Mouse (Mus musculus) lung, embryonic 16.5 days (tissue): ENCODE measurements around the gene Hmx1. TPM values are rescaled to one million over a fixed set of nuclear protein-coding genes. Genes with fewer than 3 reads are reported as not detected.

Source experiments
- ATAC-seq: fragments of 200-750 bp; cut with Nextera tagmentation; 2 replicates; pipeline ENCODE4 v1.8.0; 2017; ENCODE audit warnings: low read depth, mild to moderate bottlenecking, moderate library complexity
- H3K27ac ChIP-seq: fragments of 300-500 bp; sonication (generic); 2 replicates; pipeline ENCODE4 v1.5.1; 2014; ENCODE audit warnings: mild to moderate bottlenecking, control low read depth, low read length
- H3K27me3 ChIP-seq: fragments of 300-500 bp; sonication (generic); 2 replicates; pipeline ENCODE4 v1.6.1; 2014; ENCODE audit warnings: low read depth, low read length, mixed read lengths; ENCODE audit not compliant: control insufficient read depth, insufficient read depth
- H3K36me3 ChIP-seq: fragments of 300-500 bp; sonication (generic); 2 replicates; pipeline ENCODE4 v1.6.1; 2014; ENCODE audit warnings: low read length; ENCODE audit not compliant: control insufficient read depth, insufficient read depth
- H3K4me1 ChIP-seq: fragments of 300-500 bp; sonication (generic); replicated peaks from 2 replicates; pipeline ENCODE4 v1.6.1; 2014; ENCODE audit warnings: low read length, mixed read lengths; ENCODE audit not compliant: control insufficient read depth, insufficient read depth
- H3K4me2 ChIP-seq: fragments of 300-500 bp; sonication (generic); 2 replicates; pipeline ENCODE4 v1.6.1; 2014; ENCODE audit warnings: low read depth, low read length, control low read depth
- H3K4me3 ChIP-seq: fragments of 300-500 bp; sonication (generic); 2 replicates; pipeline ENCODE4 v1.5.1; 2014; ENCODE audit warnings: mild to moderate bottlenecking, low read length, control low read depth
- H3K9ac ChIP-seq: fragments of 300-500 bp; sonication (generic); 2 replicates; pipeline ENCODE4 v1.6.1; 2014; ENCODE audit warnings: low read length, control low read depth
- H3K9me3 ChIP-seq: fragments of 300-500 bp; sonication (generic); 2 replicates; pipeline ENCODE4 v1.6.1; 2016; ENCODE audit warnings: low read length; ENCODE audit not compliant: control insufficient read depth
- WGBS: fragments of 180-500 bp; shearing (Covaris S2); extraction: QIAGEN DNeasy Blood & Tissue Kit; methylation state at CpG from one replicate; pipeline ENCODE4 v1.1.7; 2014; 5-methylcytosine and 5-hydroxymethylcytosine counted together
- polyA plus RNA-seq: library from polyadenylated mRNA; unstranded; fragments of >200 nt; fragmentation: Nextera tagmentation; extraction: Ambion mirVana; gene quantifications from 2 replicates; pipeline ENCODE4 v1.2.1, GENCODE M21; 2015

Hmx1 gene
- polyA plus RNA-seq, 1 experiment from 2014 or later: not detected

DNA sequence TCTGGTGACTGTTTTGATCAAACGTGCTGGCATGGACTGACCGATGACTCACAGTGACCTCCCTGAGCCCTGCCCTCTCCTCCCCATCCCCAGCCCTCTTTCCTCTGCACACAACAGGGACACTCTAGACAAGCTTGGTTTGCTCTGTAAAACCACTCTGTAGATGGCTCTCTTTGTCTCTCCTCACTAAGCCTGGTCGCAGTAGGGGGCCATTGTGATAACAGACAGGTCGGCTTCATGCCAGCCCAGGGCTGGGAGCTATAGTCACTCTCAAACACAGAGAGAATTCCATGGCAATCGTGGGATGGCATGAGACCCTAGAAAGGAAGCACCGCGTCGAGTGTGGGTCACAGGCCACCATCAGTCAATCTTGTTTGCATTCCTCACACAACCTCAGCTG, 51.6 kb downstream of the Hmx1 start:
- no peaks in the 10 kb centered on the region for H3K4me1 ChIP-seq
- no peaks in the 10 kb centered on the region for H3K9me3 ChIP-seq
- H3K27me3 ChIP-seq: no peaks in the 10 kb centered on the region
- H3K4me2 ChIP-seq: no peak overlapping the region
- no peak for ATAC-seq
- H3K27ac ChIP-seq: no peak overlapping the region
- no peaks in the 10 kb centered on the region for H3K36me3 ChIP-seq
- no peak overlapping the region for H3K9ac ChIP-seq
- 28% methylated on average over 8 of the region's 8 CpGs for WGBS
- H3K4me3 ChIP-seq: no peak overlapping the region

DNA sequence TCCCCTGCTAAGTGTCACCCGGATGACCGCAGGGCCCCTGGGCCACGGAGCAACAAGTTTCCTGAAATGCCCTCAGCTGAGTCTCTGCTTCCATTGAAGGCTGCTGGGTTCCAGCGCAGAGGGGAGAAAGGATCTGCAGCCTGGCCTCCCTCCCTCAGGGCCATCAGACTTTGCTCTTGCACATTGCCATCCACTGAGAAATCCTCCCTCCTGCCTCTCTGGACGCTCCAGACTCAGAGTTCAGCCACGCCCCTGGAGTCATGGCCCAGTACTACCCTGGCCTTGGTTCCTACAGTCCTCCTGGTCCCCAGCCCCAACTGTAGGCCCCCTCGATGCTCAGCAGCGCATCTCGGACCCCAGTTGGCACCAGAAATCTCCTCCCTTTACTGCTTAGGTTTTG, 52.5 kb downstream of the Hmx1 start:
- H3K4me3 ChIP-seq: no peak overlapping the region
- no peaks in the 10 kb centered on the region for H3K9me3 ChIP-seq
- no peak overlapping the region for H3K4me2 ChIP-seq
- no peaks in the 10 kb centered on the region for H3K36me3 ChIP-seq
- no peak for ATAC-seq
- no peak overlapping the region for H3K9ac ChIP-seq
- H3K27ac ChIP-seq: no peak overlapping the region
- H3K27me3 ChIP-seq: no peaks in the 10 kb centered on the region
- H3K4me1 ChIP-seq: no peaks in the 10 kb centered on the region
- 62% methylated on average over 9 of the region's 9 CpGs for WGBS

DNA sequence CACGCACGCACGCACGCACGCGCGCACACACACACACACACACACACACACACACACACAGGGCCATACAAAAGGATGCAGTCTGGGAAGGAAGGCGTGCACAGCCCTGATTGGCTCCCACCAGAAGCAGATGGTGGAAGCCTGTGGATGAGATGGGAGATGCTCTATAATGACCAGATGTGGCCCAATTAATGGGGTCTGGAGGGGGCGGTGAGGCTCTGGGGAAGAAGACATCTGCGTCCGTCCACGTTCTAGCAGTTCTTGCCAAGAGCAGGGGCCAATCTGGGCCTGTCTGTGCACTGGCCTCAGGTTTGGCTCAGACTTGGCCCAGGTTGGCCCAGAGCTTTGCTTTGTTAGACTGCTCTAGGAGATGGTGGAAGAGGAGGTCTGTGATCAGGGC, 55.8 kb downstream of the Hmx1 start:
- Histone ChIP-seq H3K4me1 (no peaks in the 10 kb centered on the region), H3K4me2 (no peak overlapping the region), H3K9me3 (no peaks in the 10 kb centered on the region), H3K27ac (no peak overlapping the region), H3K36me3 (no peaks in the 10 kb centered on the region), H3K27me3 (no peaks in the 10 kb centered on the region), H3K4me3 (no peak overlapping the region), H3K9ac (no peak overlapping the region)
- no peak for ATAC-seq
- WGBS: 81% methylated on average over 12 of the region's 12 CpGs

DNA sequence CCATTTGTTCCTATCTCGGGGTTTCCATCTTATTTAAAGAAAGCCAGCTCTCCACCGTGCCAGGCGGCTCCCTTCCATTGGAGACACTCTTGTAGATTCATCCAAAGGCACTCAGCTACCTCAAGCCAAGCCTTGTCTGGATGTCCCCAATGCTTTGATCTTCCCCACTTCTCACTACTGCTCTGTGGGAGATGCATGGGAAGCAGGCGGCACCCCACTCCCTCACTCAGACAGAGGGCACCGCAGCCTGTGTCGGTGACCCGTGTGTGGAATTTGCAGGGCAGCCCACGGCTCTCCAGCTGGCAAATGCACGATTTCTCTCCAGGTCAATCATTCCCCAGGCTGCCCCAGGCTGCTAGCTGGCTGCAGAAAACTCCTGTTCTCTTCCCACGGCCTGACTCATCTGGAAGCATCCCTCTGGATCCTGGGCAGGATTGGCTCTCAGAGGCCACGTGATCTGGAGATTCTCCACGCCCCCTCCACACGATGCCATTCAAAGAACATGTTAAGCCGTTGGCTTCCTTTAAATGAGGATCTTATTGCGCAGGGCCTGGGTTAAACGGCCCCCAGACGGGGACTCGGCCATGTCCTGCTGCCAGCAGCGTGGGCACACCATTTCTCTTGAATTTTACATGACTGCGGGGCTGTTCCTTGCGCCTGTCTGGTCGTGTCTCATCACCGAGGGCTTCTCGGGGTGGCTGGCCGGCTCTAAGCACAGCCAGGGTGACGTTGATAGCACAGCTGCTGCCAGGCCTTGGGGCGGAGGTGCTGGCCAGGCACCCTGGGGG, 58.9 kb downstream of the Hmx1 start:
- H3K9ac ChIP-seq: no peak overlapping the region
- peak overlapping the region; percentile 31 for H3K4me2 ChIP-seq
- peak; percentile 52 for ATAC-seq
- no peaks in the 10 kb centered on the region for H3K4me1 ChIP-seq
- no peaks in the 10 kb centered on the region for H3K36me3 ChIP-seq
- WGBS: 14% methylated on average over 27 of the region's 27 CpGs
- no peaks in the 10 kb centered on the region for H3K9me3 ChIP-seq
- no peaks in the 10 kb centered on the region for H3K27me3 ChIP-seq
- H3K27ac ChIP-seq: no peak overlapping the region
- peak overlapping the region; percentile 2; the same call in 1 of the 2 replicates for H3K4me3 ChIP-seq

Other genes starting within 250 kb of the Hmx1 start
- gene Adra2c, start 110.8 kb upstream of the Hmx1 start, polyA plus RNA-seq: not detected in 2 replicates
- 8.1 and 9.0 TPM in 2 replicates for gene Cpz, start 136.6 kb downstream of the Hmx1 start, polyA plus RNA-seq
- gene Trmt44, start 186.0 kb downstream of the Hmx1 start, polyA plus RNA-seq: 9.1 and 10.6 TPM in 2 replicates
- gene Acox3, start 193.9 kb downstream of the Hmx1 start, polyA plus RNA-seq: 13.9 and 14.3 TPM in 2 replicates